Mouse (Mus musculus) midbrain, embryonic 11.5 days (tissue): ENCODE data around the gene Jup. TPM values are rescaled to one million over a fixed set of nuclear protein-coding genes. Genes with fewer than 3 reads are reported as not detected.

Source experiments
- ATAC-seq: fragments of 200-750 bp; cut with Nextera tagmentation; 2 replicates; pipeline ENCODE4 v1.8.0; 2017; ENCODE audit warnings: moderate TSS enrichment, moderate library complexity; ENCODE audit not compliant: low FRiP score
- DNase-seq: peaks from one replicate; pipeline ENCODE4 v3.0.0; 2015; ENCODE audit warnings: low spot score; ENCODE audit errors: missing footprints
- H3K27ac ChIP-seq: fragments of 300-500 bp; sonication (generic); 2 replicates; pipeline ENCODE4 v1.5.1; 2014; ENCODE audit warnings: low read depth, low read length
- H3K27me3 ChIP-seq: fragments of 300-500 bp; sonication (generic); 2 replicates; pipeline ENCODE4 v1.6.1; 2014; ENCODE audit warnings: mild to moderate bottlenecking, low read length, moderate library complexity, mixed read lengths; ENCODE audit not compliant: control insufficient read depth, insufficient read depth
- H3K36me3 ChIP-seq: fragments of 300-500 bp; sonication (generic); 2 replicates; pipeline ENCODE4 v1.6.1; 2014; ENCODE audit warnings: mild to moderate bottlenecking, low read length, moderate library complexity, mixed read lengths; ENCODE audit not compliant: control insufficient read depth, insufficient read depth
- H3K4me1 ChIP-seq: fragments of 300-500 bp; sonication (generic); 2 replicates; pipeline ENCODE4 v1.6.1; 2014; ENCODE audit warnings: low read length; ENCODE audit not compliant: control insufficient read depth, insufficient read depth
- H3K4me2 ChIP-seq: fragments of 300-500 bp; sonication (generic); 2 replicates; pipeline ENCODE4 v1.6.1; 2014; ENCODE audit warnings: mild to moderate bottlenecking, moderate library complexity
- H3K4me3 ChIP-seq: fragments of 300-500 bp; sonication (generic); 2 replicates; pipeline ENCODE4 v1.5.1; 2014; ENCODE audit warnings: low read depth, low read length
- H3K9ac ChIP-seq: fragments of 300-500 bp; sonication (generic); 2 replicates; pipeline ENCODE4 v1.6.1; 2014; ENCODE audit warnings: low read length
- H3K9me3 ChIP-seq: fragments of 300-500 bp; sonication (generic); 2 replicates; pipeline ENCODE4 v1.6.1; 2016; ENCODE audit warnings: low read length; ENCODE audit not compliant: control insufficient read depth
- WGBS: fragments of 180-500 bp; shearing (Covaris S2); extraction: QIAGEN DNeasy Blood & Tissue Kit; methylation state at CpG from one replicate; pipeline ENCODE4 v1.1.7; 2014; 5-methylcytosine and 5-hydroxymethylcytosine counted together
- polyA plus RNA-seq: library from polyadenylated mRNA; unstranded; fragments of >200 nt; fragmentation: Nextera tagmentation; extraction: Ambion mirVana; gene quantifications from 2 replicates; pipeline ENCODE4 v1.2.1, GENCODE M21; 2014

Gene Jup
- 23.5 and 25.2 TPM in 2 replicates for polyA plus RNA-seq

- Histone ChIP-seq H3K9me3 (no peaks in the 10 kb centered on the region), H3K9ac (peak within 1 kb of the TSS; percentile 63), H3K27ac (no peak within 1 kb of the TSS), H3K4me2 (peak within 1 kb of the TSS; percentile 60), H3K36me3 (no peaks in the 10 kb centered on the region), H3K4me3 (peak within 1 kb of the TSS; percentile 52), H3K27me3 (peaks cover 22% of the 10 kb centered on the region), H3K4me1 (0 out of 2 replicates have a peak, but pooled peaks cover 3% of the 10 kb centered on the region)
- peak; percentile 97 for ATAC-seq
- under 1% methylated on average over 37 of the region's 37 CpGs for WGBS
- DNase-seq, result peak; percentile 99
Observed at GRCm38 (mm10) chr11:100397600-100398389, at the start of gene Jup. Gene Jup (minus strand): TSS chr11:100397763.

GRCm38 (mm10) chr11:100442625-100443024 is 45.1 kb upstream of the Jup start:
- H3K4me3 ChIP-seq, result no peak overlapping the region
- DNase-seq, result peak; percentile 67
- no peaks in the 10 kb centered on the region for H3K27me3 ChIP-seq
- no peaks in the 10 kb centered on the region for H3K9me3 ChIP-seq
- H3K27ac ChIP-seq, result no peak overlapping the region
- H3K36me3 ChIP-seq, result 0 out of 2 replicates have a peak, but pooled peaks cover under 1% of the 10 kb centered on the region
- H3K4me2 ChIP-seq, result no peak overlapping the region
- 88% methylated on average over 6 of the region's 6 CpGs for WGBS
- no peak overlapping the region for H3K9ac ChIP-seq
- ATAC-seq, result no peak
- H3K4me1 ChIP-seq, result peaks cover 7% of the 10 kb centered on the region

- H3K4me2 ChIP-seq, result peak within 1 kb of the TSS; percentile 64
- H3K27ac ChIP-seq, result no peak within 1 kb of the TSS; the same call in 1 of the 2 replicates
- 0 out of 2 replicates have a peak, but pooled peaks cover 2% of the 10 kb centered on the region for H3K36me3 ChIP-seq
- H3K4me1 ChIP-seq, result peaks cover 7% of the 10 kb centered on the region
- H3K9ac ChIP-seq, result peak within 1 kb of the TSS; percentile 83
- ATAC-seq (no peak), DNase-seq (peak; percentile 79)
- H3K9me3 ChIP-seq, result no peaks in the 10 kb centered on the region
- H3K27me3 ChIP-seq, result no peaks in the 10 kb centered on the region
- WGBS, result 86% methylated on average over 8 of the region's 8 CpGs
- peak within 1 kb of the TSS; percentile 57 for H3K4me3 ChIP-seq
Observed at GRCm38 (mm10) chr11:100441797-100442196, 44.2 kb upstream of the Jup start, which contains the start of the genes Nt5c3b and Klhl10. Gene Nt5c3b (minus strand): TSS chr11:100441808. Gene Klhl10 (plus strand): TSS chr11:100441917.

GRCm38 (mm10) chr11:100440691-100441522 is 43.3 kb upstream of the Jup start:
- Histone ChIP-seq H3K27me3 (no peaks in the 10 kb centered on the region), H3K27ac (no peak overlapping the region; the same call in 1 of the 2 replicates), H3K9me3 (no peaks in the 10 kb centered on the region), H3K36me3 (0 out of 2 replicates have a peak, but pooled peaks cover 2% of the 10 kb centered on the region), H3K4me1 (peaks cover 7% of the 10 kb centered on the region), H3K4me3 (peak overlapping the region; percentile 57), H3K9ac (peak overlapping the region; percentile 83), H3K4me2 (peak overlapping the region; percentile 64)
- peak; percentile 92 for ATAC-seq
- DNase-seq, result peak; percentile 97
- 1% methylated on average over 50 of the region's 52 CpGs for WGBS

GRCm38 (mm10) chr11:100437901-100438300 is 40.3 kb upstream of the Jup start:
- no peak overlapping the region for H3K27ac ChIP-seq
- DNase-seq, result peak; percentile 67
- peaks cover 7% of the 10 kb centered on the region for H3K4me1 ChIP-seq
- H3K4me2 ChIP-seq, result no peak overlapping the region
- no peak overlapping the region for H3K9ac ChIP-seq
- H3K4me3 ChIP-seq, result no peak overlapping the region
- H3K27me3 ChIP-seq, result no peaks in the 10 kb centered on the region
- 62% methylated on average over 1 of the region's 1 CpGs for WGBS
- no peaks in the 10 kb centered on the region for H3K9me3 ChIP-seq
- no peak for ATAC-seq
- H3K36me3 ChIP-seq, result 0 out of 2 replicates have a peak, but pooled peaks cover 2% of the 10 kb centered on the region

GRCm38 (mm10) chr11:100435678-100436246 is 38.2 kb upstream of the Jup start:
- Histone ChIP-seq H3K27ac (no peak overlapping the region), H3K4me1 (peaks cover 3% of the 10 kb centered on the region; the same call in 1 of the 2 replicates), H3K4me2 (no peak overlapping the region), H3K36me3 (0 out of 2 replicates have a peak, but pooled peaks cover 2% of the 10 kb centered on the region), H3K4me3 (no peak overlapping the region), H3K9ac (no peak overlapping the region), H3K9me3 (no peaks in the 10 kb centered on the region), H3K27me3 (no peaks in the 10 kb centered on the region)
- DNase-seq (peak; percentile 66), ATAC-seq (no peak)
- 40% methylated on average over 9 of the region's 9 CpGs for WGBS

GRCm38 (mm10) chr11:100432002-100432401 is 34.4 kb upstream of the Jup start:
- Histone ChIP-seq H3K9ac (no peak overlapping the region), H3K27me3 (no peaks in the 10 kb centered on the region), H3K4me3 (no peak overlapping the region), H3K9me3 (no peaks in the 10 kb centered on the region), H3K27ac (no peak overlapping the region), H3K4me1 (no peaks in the 10 kb centered on the region), H3K36me3 (no peaks in the 10 kb centered on the region), H3K4me2 (no peak overlapping the region)
- ATAC-seq (no peak), DNase-seq (no peak)
- WGBS, result 97% methylated on average over 5 of the region's 5 CpGs

- Histone ChIP-seq H3K27ac (no peak overlapping the region), H3K4me2 (no peak overlapping the region), H3K27me3 (no peaks in the 10 kb centered on the region), H3K4me1 (no peaks in the 10 kb centered on the region), H3K36me3 (no peaks in the 10 kb centered on the region), H3K9me3 (no peaks in the 10 kb centered on the region), H3K9ac (no peak overlapping the region), H3K4me3 (no peak overlapping the region)
- WGBS, result 96% methylated on average over 7 of the region's 7 CpGs
- DNase-seq, result peak; percentile 53
- ATAC-seq, result no peak
Observed at GRCm38 (mm10) chr11:100430052-100430451, 32.5 kb upstream of the Jup start.
